Mouse (Mus musculus) left cerebral cortex, adult 11 months (tissue): ENCODE measurements around the gene Calm3.

Source experiments
- DNase-seq: peaks from one replicate; pipeline ENCODE4 v3.0.0; 2022; ENCODE audit warnings: low spot score

The Calm3 gene

DNA sequence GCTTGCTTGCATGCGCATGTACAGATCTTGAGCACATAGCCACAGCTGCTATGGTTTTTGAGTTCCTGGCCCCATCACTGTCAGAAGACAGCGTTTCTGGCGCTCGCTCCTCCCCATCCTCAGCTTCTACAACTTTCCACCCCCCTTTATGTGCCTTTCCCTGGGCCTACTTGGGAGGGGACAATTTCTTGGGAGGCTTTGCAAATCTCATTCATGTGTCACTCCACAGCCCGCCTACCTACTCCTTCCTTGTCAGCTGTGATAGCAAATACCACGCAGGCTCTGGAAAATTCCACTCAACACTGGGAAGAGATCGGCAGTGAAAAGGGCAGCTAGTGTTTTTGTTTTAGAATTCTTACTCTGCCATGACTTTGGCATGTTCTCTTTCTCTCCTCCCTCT lies 16.4 kb upstream of the Calm3 start:
- no peak for DNase-seq

GRCm38 (mm10) chr7:16938117-16938791 lies 14.3 kb upstream of the Calm3 start:
- DNase-seq: no peak

GRCm38 (mm10) chr7:16937312-16937711 lies 13.4 kb upstream of the Calm3 start:
- DNase-seq: no peak

DNA sequence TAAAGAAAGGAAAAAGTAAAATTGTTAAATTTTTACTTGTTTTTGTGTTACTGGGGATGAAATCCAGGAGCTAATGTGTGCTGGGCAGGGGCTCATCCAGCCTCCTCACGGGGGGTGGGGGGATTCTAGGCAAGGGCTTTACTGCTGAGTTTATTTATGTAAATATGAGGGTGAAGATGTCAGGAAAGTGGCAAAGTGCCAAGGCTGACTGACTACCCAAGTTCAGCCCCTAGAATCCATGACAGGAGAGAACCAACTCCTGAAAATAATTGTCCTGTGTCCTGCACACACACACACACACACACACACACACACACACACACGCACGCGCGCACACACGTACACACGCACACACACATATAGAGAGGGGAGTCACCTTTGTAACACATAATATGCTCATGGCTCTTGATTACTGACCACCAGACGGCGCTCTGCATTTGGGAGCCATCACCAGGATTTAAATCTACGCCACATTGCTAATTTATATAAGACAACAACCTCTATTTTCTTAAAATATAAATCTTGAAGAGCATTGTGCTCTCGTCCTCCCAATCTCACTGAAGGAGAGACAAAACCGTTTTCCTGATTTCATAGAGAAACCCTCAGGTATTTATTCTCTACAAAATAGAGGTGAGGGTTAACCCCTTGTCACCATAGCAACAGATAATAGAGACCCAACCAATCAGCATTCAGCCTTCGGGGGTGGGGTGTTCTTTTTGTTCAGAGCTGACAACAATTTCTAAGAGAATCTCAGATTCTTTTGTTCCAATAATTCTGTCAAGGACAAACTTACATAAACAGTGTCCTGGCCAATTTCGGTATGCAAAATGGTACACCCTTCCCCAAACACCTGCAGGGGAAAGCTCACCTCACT lies 9.0 kb upstream of the Calm3 start:
- DNase-seq: no peak

- DNase-seq: peak; percentile 83
Observed at GRCm38 (mm10) chr7:16931968-16932627, 8.2 kb upstream of the Calm3 start.

DNA sequence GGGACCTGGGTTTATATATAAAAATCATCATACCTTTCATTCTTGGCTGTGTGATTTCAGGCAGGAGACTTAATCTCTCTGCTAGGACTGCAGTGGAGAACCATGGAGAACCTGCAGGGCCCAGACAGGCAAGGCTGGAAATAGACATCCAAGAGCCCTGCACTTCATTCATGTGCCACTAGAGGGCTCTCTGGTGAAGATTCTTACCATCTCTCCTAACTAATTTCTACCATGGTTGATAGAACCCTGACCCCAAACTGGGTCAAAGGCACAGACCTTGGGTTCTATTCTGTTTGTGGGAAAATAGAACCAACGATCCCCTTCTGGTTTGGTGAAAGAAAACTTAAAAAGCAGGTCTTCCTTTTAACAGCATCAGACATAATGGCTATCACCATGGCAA lies 6.9 kb upstream of the Calm3 start:
- DNase-seq: peak; percentile 75

GRCm38 (mm10) chr7:16928341-16928740 lies 4.4 kb upstream of the Calm3 start:
- no peak for DNase-seq

DNA sequence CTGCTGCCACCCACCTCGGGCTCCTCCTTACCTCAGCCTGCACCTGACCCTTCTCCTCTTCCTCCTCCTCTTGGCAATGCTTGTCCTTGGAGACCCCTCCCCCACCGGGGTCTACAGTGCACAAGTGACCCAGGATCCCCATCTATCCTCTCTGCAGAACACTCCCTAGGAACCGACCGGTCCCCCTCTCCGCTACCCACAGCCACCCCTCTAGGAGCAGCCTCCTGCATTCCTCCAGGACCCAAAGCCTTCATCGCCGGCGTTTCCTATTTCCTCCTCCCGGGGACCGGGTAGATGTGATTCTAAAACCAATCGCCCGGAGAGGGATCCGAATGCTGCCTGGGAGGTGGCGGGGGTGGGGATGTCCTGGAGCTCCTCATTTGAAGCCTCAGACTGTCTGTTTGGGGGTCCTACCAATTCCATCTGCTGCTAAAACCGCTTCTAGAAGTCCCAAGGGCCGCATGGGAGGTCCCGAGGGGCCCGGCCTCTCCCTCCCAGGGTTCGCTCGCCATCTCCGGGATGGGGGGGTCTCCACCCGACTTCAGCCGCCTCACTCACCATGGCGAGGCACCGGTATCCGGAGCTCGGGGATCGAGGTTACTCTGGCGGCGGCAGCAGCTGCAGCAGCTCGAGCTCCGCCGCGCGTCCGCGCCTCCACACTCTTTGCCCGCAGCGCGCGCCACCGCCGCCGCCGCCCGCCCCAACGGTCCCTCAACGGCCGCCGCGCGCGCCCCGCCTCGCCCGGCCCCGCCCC lies 454 bp downstream of the Calm3 start:
- no peak for DNase-seq

- no peak for DNase-seq
Observed at GRCm38 (mm10) chr7:16922360-16922973, 1.4 kb downstream of the Calm3 start.

GRCm38 (mm10) chr7:16921881-16922335 lies 2.0 kb downstream of the Calm3 start:
- DNase-seq: no peak

DNA sequence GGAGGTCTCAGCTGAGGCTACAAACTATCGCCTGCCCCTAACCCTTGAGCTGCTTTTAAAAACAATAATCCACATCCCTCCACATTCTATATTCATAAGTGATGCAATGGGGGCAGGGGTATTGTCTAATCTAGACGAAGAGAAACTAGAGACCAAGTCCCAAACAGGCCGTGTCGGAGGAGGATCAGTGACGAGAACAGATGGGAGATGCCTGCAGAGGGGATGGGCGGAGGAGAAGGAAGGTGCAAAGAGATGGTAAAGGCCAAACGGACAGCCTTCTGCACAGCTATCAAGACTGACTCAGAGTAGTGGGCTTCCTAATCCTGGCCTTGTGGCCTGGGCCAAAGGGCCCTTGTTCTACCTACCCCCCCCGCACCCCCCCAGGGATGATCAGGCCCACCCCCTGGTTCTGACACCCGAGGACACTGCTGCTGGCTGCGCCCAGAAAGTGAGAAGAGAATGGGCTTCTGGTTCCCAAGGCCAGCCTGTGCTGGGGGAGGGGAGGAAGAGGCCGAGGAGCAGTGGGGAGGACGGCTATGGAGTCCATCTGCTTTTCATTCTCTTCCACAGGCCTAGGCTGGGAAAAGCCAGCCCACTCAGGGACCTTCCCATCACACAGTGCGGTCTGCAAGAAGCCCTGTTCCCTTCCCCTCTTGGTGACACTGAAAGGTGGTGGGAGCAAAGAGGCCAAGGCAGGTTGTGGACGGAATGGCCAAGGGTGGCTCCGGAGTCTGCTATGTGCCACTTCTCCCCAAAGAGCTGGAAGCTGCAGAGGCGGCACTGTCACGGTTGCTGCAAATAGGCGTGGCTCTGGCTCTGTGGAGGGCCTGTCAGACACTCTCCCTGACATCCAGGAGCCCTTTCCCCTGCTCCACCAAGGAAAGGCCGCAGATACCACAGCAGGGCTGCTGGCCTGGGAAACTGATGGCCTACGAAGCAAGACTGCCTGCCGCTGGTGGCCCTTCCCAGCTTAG lies 2.8 kb downstream of the Calm3 start:
- DNase-seq: no peak

DNA sequence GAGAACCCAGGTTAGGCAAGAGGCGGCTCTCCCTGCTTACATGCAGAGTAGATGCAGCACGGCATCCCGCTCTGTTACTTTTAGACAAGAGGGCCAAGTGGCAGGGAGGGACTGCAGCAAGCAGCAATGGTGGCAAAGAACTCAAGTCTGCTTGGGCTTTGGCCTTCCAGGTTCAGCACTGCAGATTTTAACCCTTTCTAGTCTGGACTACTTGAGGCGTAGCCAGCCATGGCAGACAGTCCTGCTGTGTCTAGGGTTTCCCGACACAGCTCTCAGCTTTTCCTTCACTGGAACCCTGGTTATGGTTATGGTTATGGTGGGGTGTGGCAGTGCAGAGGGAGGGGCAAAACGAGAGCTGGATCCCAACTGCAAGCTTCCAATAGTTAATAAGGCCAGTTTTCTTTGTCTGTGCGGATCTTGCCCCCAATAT lies 3.7 kb downstream of the Calm3 start:
- DNase-seq: no peak

- no peak for DNase-seq
Observed at GRCm38 (mm10) chr7:16919395-16920149, 4.3 kb downstream of the Calm3 start.

DNA sequence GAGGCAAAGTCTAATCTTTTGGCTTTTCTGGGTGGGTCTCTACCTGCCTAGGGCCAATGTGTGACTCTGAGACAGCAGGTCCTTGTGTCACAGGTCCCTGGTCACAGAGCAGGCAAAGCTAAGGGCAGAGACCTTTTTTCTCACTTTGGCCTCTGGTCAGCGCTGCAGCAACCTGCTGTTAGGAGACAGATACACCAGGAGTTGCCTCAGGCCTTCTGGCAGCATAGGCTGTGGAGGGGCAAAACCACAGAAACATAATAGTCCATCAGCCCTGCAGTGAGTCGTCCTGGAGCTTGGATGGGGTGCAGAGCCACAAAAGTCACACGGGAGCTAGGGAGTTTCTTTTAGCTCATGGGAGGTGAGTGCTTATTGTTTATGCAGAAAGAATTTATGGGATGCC lies 5.2 kb downstream of the Calm3 start:
- DNase-seq: no peak

- no peak for DNase-seq
Observed at GRCm38 (mm10) chr7:16918014-16918413, 5.9 kb downstream of the Calm3 start.

DNA sequence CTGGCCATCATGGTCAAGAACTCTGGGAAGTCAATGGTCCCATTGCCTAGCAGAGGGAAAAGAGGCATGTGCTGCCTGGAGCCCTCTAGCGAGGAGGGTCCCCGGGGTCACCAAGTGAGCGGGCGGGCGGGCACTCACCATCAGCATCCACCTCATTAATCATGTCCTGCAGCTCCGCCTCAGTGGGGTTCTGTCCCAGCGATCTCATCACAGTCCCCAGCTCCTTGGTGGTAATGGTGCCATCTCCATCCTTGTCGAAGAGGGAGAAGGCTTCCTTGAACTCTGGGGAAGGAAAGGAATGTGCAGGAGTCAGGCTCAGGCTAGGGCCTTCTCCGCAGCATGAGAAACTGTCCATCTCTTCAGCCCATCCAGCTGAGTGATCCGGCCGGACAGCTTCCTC lies 6.5 kb downstream of the Calm3 start:
- no peak for DNase-seq

DNA sequence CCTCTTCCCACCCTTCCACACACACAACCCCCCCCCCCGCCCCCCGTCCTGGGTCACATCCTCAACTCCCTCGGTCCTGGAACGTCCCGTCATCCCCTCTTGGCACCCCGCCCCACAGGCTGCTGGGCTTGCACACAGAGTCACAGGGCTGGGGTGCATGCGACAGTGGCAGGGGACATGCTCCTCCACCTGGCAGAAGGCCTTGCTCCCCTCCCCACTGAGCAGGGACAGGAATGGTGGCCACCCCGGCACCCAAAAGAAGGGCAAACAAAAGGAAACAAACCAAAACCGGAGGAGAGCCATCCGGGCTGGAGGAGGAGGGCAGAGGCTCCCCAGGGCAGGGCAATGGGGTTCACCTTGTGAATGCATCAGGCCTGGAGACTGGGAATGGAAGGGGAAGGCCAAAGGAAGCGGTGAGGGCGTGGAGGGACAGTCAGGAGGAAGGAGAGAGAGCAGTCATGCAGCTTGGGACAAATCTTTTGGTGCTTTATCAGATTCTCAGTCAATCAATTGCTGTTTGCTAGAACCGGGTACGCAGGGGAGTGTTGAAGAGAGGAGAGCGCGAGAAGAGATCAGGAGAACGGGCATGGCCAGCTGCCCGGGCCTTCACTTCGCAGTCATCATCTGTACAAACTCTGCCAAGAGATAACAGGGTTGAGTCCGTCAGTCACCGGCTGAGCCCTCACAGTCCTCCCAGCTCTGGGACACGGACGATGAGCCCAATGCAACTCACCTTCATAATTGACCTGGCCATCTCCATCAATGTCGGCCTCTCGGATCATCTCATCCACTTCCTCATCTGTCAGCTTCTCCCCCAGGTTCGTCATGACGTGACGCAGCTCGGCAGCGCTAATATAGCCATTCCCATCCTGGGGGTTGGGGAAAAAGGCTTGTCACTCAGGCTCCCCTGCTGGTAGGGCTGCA lies 7.3 kb downstream of the Calm3 start:
- DNase-seq: no peak
